Mouse (Mus musculus) limb, embryonic 12.5 days (tissue): ENCODE results near the gene Ccdc191. TPM values are rescaled to one million over a fixed set of nuclear protein-coding genes. Genes with fewer than 3 reads are reported as not detected.

ENCODE experiments used
- ATAC-seq: fragments of 200-750 bp; cut with Nextera tagmentation; 2 replicates; pipeline ENCODE4 v1.8.0; 2017; ENCODE audit warnings: low read depth, moderate TSS enrichment; ENCODE audit not compliant: insufficient number of reproducible peaks, insufficient read depth, low FRiP score, low TSS enrichment
- H3K27ac ChIP-seq: fragments of 300-500 bp; sonication (generic); 2 replicates; pipeline ENCODE4 v1.5.1; 2016; ENCODE audit warnings: mild to moderate bottlenecking, moderate library complexity
- H3K27me3 ChIP-seq: fragments of 300-500 bp; sonication (generic); 2 replicates; pipeline ENCODE4 v1.6.1; 2016; ENCODE audit warnings: mild to moderate bottlenecking, moderate library complexity
- H3K36me3 ChIP-seq: fragments of 300-500 bp; sonication (generic); 2 replicates; pipeline ENCODE4 v1.6.1; 2016; ENCODE audit warnings: mild to moderate bottlenecking, moderate library complexity
- H3K4me1 ChIP-seq: fragments of 300-500 bp; sonication (generic); replicated peaks from 2 replicates; pipeline ENCODE4 v1.6.1; 2016
- H3K4me2 ChIP-seq: fragments of 300-500 bp; sonication (generic); 2 replicates; pipeline ENCODE4 v1.6.1; 2016; ENCODE audit warnings: mild to moderate bottlenecking, moderate library complexity
- H3K4me3 ChIP-seq: fragments of 300-500 bp; sonication (generic); replicated peaks from 2 replicates; pipeline ENCODE4 v1.5.1; 2016; ENCODE audit warnings: mild to moderate bottlenecking
- H3K9ac ChIP-seq: fragments of 300-500 bp; sonication (generic); replicated peaks from 2 replicates; pipeline ENCODE4 v1.6.1; 2016; ENCODE audit warnings: mild to moderate bottlenecking, moderate library complexity
- H3K9me3 ChIP-seq: fragments of 300-500 bp; sonication (generic); 2 replicates; pipeline ENCODE4 v1.6.1; 2016; ENCODE audit warnings: mild to moderate bottlenecking, moderate library complexity
- WGBS: fragments of 180-500 bp; shearing (Covaris S2); methylation state at CpG from one replicate; pipeline ENCODE4 v1.1.7; 2016; 5-methylcytosine and 5-hydroxymethylcytosine counted together
- polyA plus RNA-seq: library from polyadenylated mRNA; unstranded; fragments of >200 nt; fragmentation: Nextera tagmentation; extraction: Ambion mirVana; gene quantifications from 2 replicates; pipeline ENCODE4 v1.2.1, GENCODE M21; 2016

Gene Ccdc191
- polyA plus RNA-seq, 1 experiment from 2014 or later = 18.1 TPM

DNA sequence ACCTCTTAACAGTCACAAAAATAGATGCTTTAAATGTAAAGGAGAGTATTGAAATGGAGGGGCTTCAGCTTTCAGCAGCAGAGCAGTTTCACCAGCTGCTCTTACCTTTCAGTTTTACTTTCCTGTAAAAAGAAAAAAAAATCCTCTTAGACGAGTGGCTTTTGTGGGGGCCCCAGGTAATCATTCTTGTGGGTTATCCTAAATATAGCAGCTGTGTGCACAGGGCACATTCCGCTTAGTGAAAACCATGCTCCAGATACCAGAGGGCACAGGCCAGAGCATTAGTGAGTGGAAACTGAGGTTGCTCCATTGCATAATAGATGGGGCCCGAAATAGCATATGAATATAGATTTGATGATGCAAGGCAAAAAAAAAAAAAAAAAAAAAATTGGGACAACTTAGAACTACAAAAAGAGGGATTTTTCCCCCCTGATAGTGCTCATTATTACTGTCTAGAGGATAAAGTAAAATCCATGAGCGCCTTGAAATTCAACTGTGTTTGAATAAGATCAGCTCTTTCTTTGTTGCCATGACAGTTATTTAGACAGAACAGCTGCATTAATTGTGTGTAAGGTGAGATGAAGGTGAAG lies 1.2 kb downstream of the Ccdc191 start:
- WGBS = 75% methylated on average over 4 of the region's 4 CpGs
- peaks cover 11% of the 10 kb centered on the region for H3K4me1 ChIP-seq
- peak overlapping the region; percentile 65; the same call in 1 of the 2 replicates for H3K4me3 ChIP-seq
- no peak overlapping the region for H3K27ac ChIP-seq
- no peaks in the 10 kb centered on the region for H3K36me3 ChIP-seq
- ATAC-seq = no peak
- peak overlapping the region; percentile 78 for H3K4me2 ChIP-seq
- no peak overlapping the region for H3K9ac ChIP-seq
- no peaks in the 10 kb centered on the region for H3K27me3 ChIP-seq
- H3K9me3 ChIP-seq = no peaks in the 10 kb centered on the region

DNA sequence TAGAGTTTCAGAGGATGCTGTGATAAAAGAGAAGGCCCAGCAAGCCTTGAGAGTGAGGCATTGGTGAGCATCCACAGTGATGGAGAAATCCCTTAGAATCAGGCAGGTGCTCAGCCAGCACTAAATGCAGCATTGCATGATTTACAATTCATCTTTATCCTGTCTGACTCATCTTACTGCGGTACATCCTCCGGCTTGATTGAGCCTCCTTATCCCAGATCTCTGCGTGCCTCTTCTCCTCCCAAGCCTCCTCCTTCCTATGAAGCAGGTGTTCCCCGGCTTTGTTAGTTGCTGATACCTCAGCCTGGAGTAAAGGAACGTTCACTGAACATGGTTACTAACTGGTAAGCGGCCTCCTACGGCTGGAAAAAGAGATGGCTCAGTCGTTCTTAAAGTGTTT lies 4.9 kb downstream of the Ccdc191 start:
- Histone ChIP-seq H3K4me2 (no peak overlapping the region), H3K4me1 (0 out of 2 replicates have a peak, but pooled peaks cover 4% of the 10 kb centered on the region), H3K27ac (no peak overlapping the region), H3K9me3 (no peaks in the 10 kb centered on the region), H3K27me3 (no peaks in the 10 kb centered on the region), H3K9ac (no peak overlapping the region), H3K4me3 (no peak overlapping the region), H3K36me3 (no peaks in the 10 kb centered on the region)
- 88% methylated on average over 8 of the region's 8 CpGs for WGBS
- ATAC-seq = no peak

DNA sequence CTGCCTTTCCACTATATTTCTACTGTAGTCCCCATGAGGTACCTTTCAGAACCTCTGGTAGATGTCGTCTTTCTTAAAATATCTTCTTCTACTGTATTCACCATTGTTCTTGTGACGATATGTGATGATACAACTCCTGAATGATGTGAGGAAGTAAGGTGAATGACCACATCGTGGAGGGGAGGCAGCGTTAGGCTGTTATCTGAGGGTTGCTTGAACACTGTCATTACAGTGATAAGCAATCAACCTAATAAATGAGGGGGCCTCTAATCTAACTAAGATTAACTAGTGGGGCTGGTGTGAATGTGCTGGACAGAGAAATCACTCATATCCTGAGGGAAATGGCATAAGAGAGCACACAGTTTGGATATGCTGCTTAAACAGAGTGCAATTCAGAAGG lies 10.5 kb downstream of the Ccdc191 start:
- no peaks in the 10 kb centered on the region for H3K36me3 ChIP-seq
- H3K4me1 ChIP-seq = no peaks in the 10 kb centered on the region
- no peaks in the 10 kb centered on the region for H3K9me3 ChIP-seq
- no peak overlapping the region for H3K4me3 ChIP-seq
- no peaks in the 10 kb centered on the region for H3K27me3 ChIP-seq
- no peak overlapping the region for H3K4me2 ChIP-seq
- 86% methylated on average over 4 of the region's 4 CpGs for WGBS
- H3K27ac ChIP-seq = no peak overlapping the region
- no peak for ATAC-seq
- H3K9ac ChIP-seq = no peak overlapping the region

DNA sequence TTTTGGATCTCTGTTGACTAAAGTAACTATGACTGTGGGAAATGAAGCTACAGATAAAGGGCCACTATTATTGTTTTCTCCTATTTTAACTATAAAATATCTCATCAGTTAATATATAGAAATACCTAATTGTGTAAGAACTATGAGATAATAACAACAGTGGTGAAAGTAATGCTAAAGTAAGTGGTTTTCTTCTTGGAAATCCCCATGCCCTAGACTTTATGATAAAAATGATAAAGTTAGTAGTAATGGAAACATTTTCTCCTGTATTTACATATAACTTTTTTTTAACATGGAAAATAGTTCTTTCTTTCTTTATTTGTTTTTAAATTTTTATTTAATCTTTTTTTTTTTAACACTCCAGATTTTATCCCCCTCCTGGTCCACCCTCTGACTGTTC lies 11.0 kb downstream of the Ccdc191 start:
- Histone ChIP-seq H3K27me3 (no peaks in the 10 kb centered on the region), H3K36me3 (no peaks in the 10 kb centered on the region)
- ATAC-seq = no peak

DNA sequence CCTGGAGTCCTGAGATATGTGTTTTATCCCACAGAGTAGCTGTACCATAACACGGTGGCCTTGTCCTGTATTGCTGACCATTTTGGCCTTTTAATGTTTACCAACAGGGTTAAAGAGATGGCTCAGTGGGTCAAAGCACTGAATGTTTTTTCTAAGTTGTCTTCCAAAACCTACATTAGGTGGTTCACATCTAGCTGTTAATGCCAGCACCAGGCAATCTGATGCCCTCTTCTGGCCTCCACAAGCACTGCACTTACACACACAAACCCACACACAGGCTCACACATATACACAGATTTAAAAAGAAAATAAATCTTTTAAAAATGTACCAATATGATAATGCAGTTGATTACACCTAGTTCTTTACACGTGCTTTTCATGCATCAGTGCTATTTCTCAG lies 19.3 kb downstream of the Ccdc191 start:
- Histone ChIP-seq H3K27me3 (no peaks in the 10 kb centered on the region), H3K27ac (no peak overlapping the region), H3K9ac (no peak overlapping the region), H3K36me3 (peaks cover 17% of the 10 kb centered on the region; the same call in 1 of the 2 replicates), H3K9me3 (no peaks in the 10 kb centered on the region), H3K4me2 (no peak overlapping the region), H3K4me1 (no peaks in the 10 kb centered on the region), H3K4me3 (no peak overlapping the region)
- ATAC-seq = no peak
- 84% methylated on average over 2 of the region's 2 CpGs for WGBS

More for the DNA sequence above, 11.0 kb downstream of the Ccdc191 start:
- Histone ChIP-seq H3K4me2 (no peak overlapping the region), H3K9me3 (no peaks in the 10 kb centered on the region), H3K4me1 (no peaks in the 10 kb centered on the region), H3K9ac (no peak overlapping the region), H3K27ac (no peak overlapping the region), H3K4me3 (no peak overlapping the region)

GRCm38 (mm10) chr16:43918867-43919266 lies 29.3 kb downstream of the Ccdc191 start:
- Histone ChIP-seq H3K36me3 (no peaks in the 10 kb centered on the region), H3K4me3 (no peak overlapping the region), H3K9me3 (no peaks in the 10 kb centered on the region), H3K4me2 (no peak overlapping the region), H3K4me1 (no peaks in the 10 kb centered on the region), H3K27ac (no peak overlapping the region), H3K9ac (no peak overlapping the region), H3K27me3 (no peaks in the 10 kb centered on the region)
- no peak for ATAC-seq
- 96% methylated on average over 3 of the region's 3 CpGs for WGBS

DNA sequence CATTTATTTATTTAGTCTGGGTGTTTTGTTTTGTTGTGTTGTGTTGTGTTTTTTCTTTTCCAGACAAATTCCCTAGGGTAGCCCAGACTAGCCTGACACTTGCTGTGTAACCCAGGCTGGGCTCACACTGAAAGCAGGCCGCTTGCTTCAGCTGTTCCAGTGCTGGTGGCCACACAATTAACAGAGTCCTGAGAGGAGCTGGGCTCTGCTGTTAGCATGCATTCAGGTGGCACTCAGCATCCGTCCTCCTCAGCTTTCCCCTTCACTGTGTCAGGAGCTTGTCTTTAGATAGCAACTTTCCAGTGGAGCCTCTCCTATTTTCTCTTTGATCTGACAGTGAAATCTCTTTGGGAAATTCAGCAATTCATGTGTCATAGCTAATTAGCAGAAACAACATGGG lies 32.4 kb downstream of the Ccdc191 start:
- no peak for ATAC-seq
- no peaks in the 10 kb centered on the region for H3K27me3 ChIP-seq
- no peak overlapping the region for H3K9ac ChIP-seq
- H3K36me3 ChIP-seq = no peaks in the 10 kb centered on the region
- no peak overlapping the region for H3K4me3 ChIP-seq
- whole genome bisulfite sequencing = 59% methylated on average over 2 of the region's 2 CpGs
- H3K9me3 ChIP-seq = no peaks in the 10 kb centered on the region
- H3K4me2 ChIP-seq = no peak overlapping the region
- no peak overlapping the region for H3K27ac ChIP-seq
- H3K4me1 ChIP-seq = no peaks in the 10 kb centered on the region

GRCm38 (mm10) chr16:43922630-43923029 lies 33.0 kb downstream of the Ccdc191 start:
- Histone ChIP-seq H3K4me3 (no peak overlapping the region), H3K9me3 (no peaks in the 10 kb centered on the region), H3K36me3 (no peaks in the 10 kb centered on the region), H3K9ac (no peak overlapping the region), H3K27me3 (no peaks in the 10 kb centered on the region), H3K4me1 (no peaks in the 10 kb centered on the region), H3K4me2 (no peak overlapping the region), H3K27ac (no peak overlapping the region)
- no peak for ATAC-seq
- WGBS = 58% methylated on average over 3 of the region's 3 CpGs

DNA sequence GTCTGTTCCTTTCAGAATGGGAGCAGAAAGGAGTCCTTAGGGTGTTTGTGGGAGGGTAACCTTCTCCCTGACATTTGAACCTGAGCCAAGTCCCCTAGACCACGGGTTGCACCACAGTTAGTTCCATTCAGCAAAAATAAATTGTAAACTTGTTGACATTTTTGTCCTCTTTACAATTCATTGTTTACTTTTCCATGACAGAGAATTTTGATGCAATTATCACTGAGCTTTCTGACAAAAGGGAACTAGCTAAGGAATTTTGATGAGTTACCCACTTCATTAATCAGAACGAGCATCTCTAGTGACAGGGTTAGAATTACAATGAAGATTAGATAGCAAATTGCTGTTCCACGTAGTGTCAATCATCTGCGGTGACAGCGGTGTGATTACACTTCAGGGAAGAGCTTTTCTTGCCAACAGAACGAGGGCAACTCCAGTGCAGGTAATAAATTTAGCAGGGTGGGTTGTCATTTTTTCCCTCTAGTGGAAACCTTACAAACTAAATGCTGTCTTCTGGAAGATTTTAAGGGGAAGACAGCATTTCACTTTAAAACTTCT lies 35.5 kb downstream of the Ccdc191 start:
- no peak overlapping the region for H3K4me2 ChIP-seq
- no peaks in the 10 kb centered on the region for H3K9me3 ChIP-seq
- no peak overlapping the region for H3K27ac ChIP-seq
- H3K4me3 ChIP-seq = no peak overlapping the region
- no peaks in the 10 kb centered on the region for H3K36me3 ChIP-seq
- no peak for ATAC-seq
- WGBS = 66% methylated on average over 6 of the region's 6 CpGs
- H3K27me3 ChIP-seq = no peaks in the 10 kb centered on the region
- no peaks in the 10 kb centered on the region for H3K4me1 ChIP-seq
- no peak overlapping the region for H3K9ac ChIP-seq

DNA sequence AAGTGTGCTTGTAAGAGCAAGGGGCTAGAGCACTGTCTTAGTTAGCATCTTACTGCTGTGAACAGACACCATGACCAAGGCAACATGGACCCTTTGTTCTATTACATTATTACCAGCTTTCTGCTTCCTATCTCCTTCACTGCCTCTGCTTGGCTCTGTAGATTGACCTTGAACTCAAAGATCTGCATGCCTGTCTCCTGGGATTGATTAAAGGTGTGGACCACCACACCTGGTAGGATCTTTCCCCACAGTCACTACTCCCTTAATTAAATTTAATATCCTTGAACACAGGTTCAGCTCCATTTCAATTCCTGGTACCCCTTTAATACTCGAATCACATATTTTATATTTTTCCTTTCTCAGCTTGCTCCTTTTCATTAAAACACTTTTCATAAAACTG lies 36.2 kb downstream of the Ccdc191 start:
- no peaks in the 10 kb centered on the region for H3K9me3 ChIP-seq
- no peak overlapping the region for H3K9ac ChIP-seq
- no peak for ATAC-seq
- no peak overlapping the region for H3K4me2 ChIP-seq
- no peaks in the 10 kb centered on the region for H3K4me1 ChIP-seq
- H3K27me3 ChIP-seq = no peaks in the 10 kb centered on the region
- WGBS = 91% methylated on average over 1 of the region's 1 CpGs
- no peak overlapping the region for H3K27ac ChIP-seq
- H3K36me3 ChIP-seq = no peaks in the 10 kb centered on the region
- H3K4me3 ChIP-seq = no peak overlapping the region

DNA sequence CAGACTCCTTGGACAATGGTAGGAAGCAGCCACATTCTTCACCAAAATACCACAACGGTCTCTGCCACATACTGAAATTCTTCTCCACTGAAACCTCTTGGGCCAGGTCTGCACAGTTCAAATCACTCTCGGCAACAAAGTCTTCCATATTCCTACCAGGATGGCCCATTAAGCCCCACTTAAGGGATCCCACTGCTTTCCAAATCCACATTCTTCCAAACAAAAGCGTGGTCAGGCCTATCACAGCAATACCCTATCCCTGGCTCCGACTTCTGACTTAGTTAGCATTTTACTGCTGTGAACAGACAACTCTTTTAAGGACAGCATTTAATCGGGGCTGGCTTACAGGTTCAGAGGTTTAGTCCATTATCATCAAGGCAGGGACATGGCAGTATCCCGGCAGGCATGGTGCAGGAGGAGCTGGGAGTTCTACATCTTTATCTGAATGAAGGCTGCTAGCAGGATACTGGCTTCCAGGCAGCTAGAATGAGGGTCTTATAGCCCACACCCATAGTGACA lies 36.8 kb downstream of the Ccdc191 start, which contains the start of gene Qtrt2:
TSS of gene Qtrt2 (minus strand) at position 469 of the 519 bp plus-strand sequence.
- Histone ChIP-seq H3K4me3 (no peak within 1 kb of the TSS), H3K4me2 (no peak within 1 kb of the TSS), H3K9ac (no peak within 1 kb of the TSS), H3K27me3 (no peaks in the 10 kb centered on the region), H3K9me3 (no peaks in the 10 kb centered on the region), H3K27ac (no peak within 1 kb of the TSS), H3K4me1 (no peaks in the 10 kb centered on the region), H3K36me3 (no peaks in the 10 kb centered on the region)
- ATAC-seq = no peak
- 70% methylated on average over 6 of the region's 6 CpGs for WGBS

DNA sequence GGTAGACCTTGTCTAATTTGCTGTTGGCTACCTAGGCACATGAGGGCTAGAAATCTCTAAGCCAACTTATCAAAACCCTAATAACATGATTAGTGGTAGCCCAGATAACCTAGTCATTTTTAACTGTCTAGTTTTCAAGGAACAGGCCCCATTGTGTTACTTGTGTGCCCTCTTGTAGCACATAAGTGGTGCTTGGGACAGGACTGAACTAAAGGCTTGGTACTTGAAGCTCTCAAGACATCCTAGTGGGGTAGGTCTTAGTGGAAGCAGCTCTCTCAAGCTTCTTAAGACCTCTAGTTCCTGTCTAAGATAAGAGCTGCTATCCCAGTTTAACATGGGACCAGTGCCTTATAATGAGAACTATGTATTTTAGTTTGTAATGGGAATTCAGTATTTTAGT lies 41.0 kb downstream of the Ccdc191 start:
- Histone ChIP-seq H3K9ac (no peak overlapping the region), H3K4me2 (no peak overlapping the region), H3K4me3 (no peak overlapping the region), H3K4me1 (no peaks in the 10 kb centered on the region), H3K27me3 (no peaks in the 10 kb centered on the region), H3K9me3 (no peaks in the 10 kb centered on the region), H3K36me3 (no peaks in the 10 kb centered on the region), H3K27ac (no peak overlapping the region)
- ATAC-seq = no peak
